Mouse (Mus musculus): ENCODE results near the gene Pccb. TPM values are rescaled to one million over a fixed set of nuclear protein-coding genes. Genes with fewer than 3 reads are reported as not detected.

Gene Pccb
- polyA plus RNA-seq (2017; shearing (Covaris generic)) = 1 to 10 TPM; 4.5 to 7.1 TPM

GRCm38 (mm10) chr9:101034448-101035098, at the start of gene Pccb:
TSS of gene Pccb (minus strand) at chr9:101034898.

GRCm38 (mm10) chr9:101073987-101074331, 39.3 kb upstream of the Pccb start, which contains the start of gene Msl2:
TSS of gene Msl2 (plus strand) at chr9:101074101.

Other genes with a start within 250 kb of the Pccb start
- 10 to 100 TPM; 50.5 to 59.5 TPM for gene Msl2, start 39.2 kb upstream of the Pccb start, polyA plus RNA-seq (2017; shearing (Covaris generic))
- 1 to 10 TPM in 1 of 2 experiments, under 1 TPM in 1; 0.69 to 3.9 TPM for gene Ppp2r3a, start 216.9 kb upstream of the Pccb start, polyA plus RNA-seq (2017; shearing (Covaris generic))

All from activated CD4-positive, CD25-positive, alpha-beta regulatory T cell (primary cell).